Mouse (Mus musculus) heart, postnatal 0 days (tissue): ENCODE measurements around the gene Fam136a.

Source experiments
- CTCF ChIP-seq: IDR thresholded peaks from 2 replicates; pipeline ENCODE4 v1.5.1; 2016; ENCODE audit warnings: antibody characterized with exemption, control low read depth, low read depth
- EP300 ChIP-seq: IDR thresholded peaks from 2 replicates; pipeline ENCODE4 v1.6.1; 2016; ENCODE audit warnings: antibody characterized with exemption, low read depth

- TF ChIP-seq CTCF (no peak), EP300 (no peak)
Observed at GRCm38 (mm10) chr6:86335860-86336259, 29.6 kb upstream of the Fam136a start.
